Mouse (Mus musculus) heart, adult 10 weeks (tissue): ENCODE results near the gene Meiob. TPM values are rescaled to one million over a fixed set of nuclear protein-coding genes. Genes with fewer than 3 reads are reported as not detected.

Experiments
- polyA plus RNA-seq: library from polyadenylated mRNA; stranded (reverse); fragments of 350-450 nt; fragmentation: Illumina TruSeq; extraction: RNeasy Lipid Tissue Mini Kit (QIAGEN cat#74804); gene quantifications from one replicate; pipeline ENCODE4 v1.2.3, GENCODE M21; 2014; ENCODE audit warnings: low read depth, low replicate concordance

Gene Meiob
- polyA plus RNA-seq: 0.26 TPM

GRCm38 (mm10) chr17:24803952-24804951 is at the start of gene Meiob:
Gene Meiob, plus strand, starts transcription at chr17:24804289.

GRCm38 (mm10) chr17:24839842-24840241 is 35.8 kb downstream of the Meiob start, which contains the start of gene Hagh:
Gene Hagh, plus strand, starts transcription at chr17:24840143.

GRCm38 (mm10) chr17:24850065-24850772 is 46.1 kb downstream of the Meiob start, which contains the start of gene Fahd1:
Gene Fahd1, minus strand, starts transcription at chr17:24850364.

GRCm38 (mm10) chr17:24865776-24866175 is 61.7 kb downstream of the Meiob start, which contains the start of gene Igfals:
Gene Igfals, plus strand, starts transcription at chr17:24865997.

GRCm38 (mm10) chr17:24886134-24886931 is 82.2 kb downstream of the Meiob start, which contains the start of the genes Nubp2 and Spsb3:
Gene Nubp2, minus strand, starts transcription at chr17:24886349.
Gene Spsb3, plus strand, starts transcription at chr17:24886643.

Other genes with a start within 250 kb of the Meiob start
- 99.7 TPM for gene Tsc2, start 171.7 kb upstream of the Meiob start, polyA plus RNA-seq
- gene Nthl1, start 171.6 kb upstream of the Meiob start, polyA plus RNA-seq: 6.4 TPM
- gene Slc9a3r2, start 154.0 kb upstream of the Meiob start, polyA plus RNA-seq: 115 TPM
- gene Npw, start 145.8 kb upstream of the Meiob start, polyA plus RNA-seq: not detected
- gene Zfp598, start 134.6 kb upstream of the Meiob start, polyA plus RNA-seq: 18.8 TPM
- 0.31 TPM for gene Syngr3, start 114.3 kb upstream of the Meiob start, polyA plus RNA-seq
- 18.9 TPM for gene Gfer, start 108.1 kb upstream of the Meiob start, polyA plus RNA-seq
- 1.2 TPM for gene Noxo1, start 108.1 kb upstream of the Meiob start, polyA plus RNA-seq
- gene Tbl3, start 96.6 kb upstream of the Meiob start, polyA plus RNA-seq: 18.8 TPM
- gene Rnf151, start 86.2 kb upstream of the Meiob start, polyA plus RNA-seq: not detected
- 1,388 TPM for gene Rps2, start 86.2 kb upstream of the Meiob start, polyA plus RNA-seq
- 1,266 TPM for gene Ndufb10, start 79.8 kb upstream of the Meiob start, polyA plus RNA-seq
- gene Rpl3l, start 76.5 kb upstream of the Meiob start, polyA plus RNA-seq: 333 TPM
- 139 TPM for gene Msrb1, start 67.6 kb upstream of the Meiob start, polyA plus RNA-seq
- not detected for gene Hs3st6, start 51.3 kb upstream of the Meiob start, polyA plus RNA-seq
- gene Hagh, start 35.9 kb downstream of the Meiob start, polyA plus RNA-seq: 79.8 TPM
- gene Fahd1, start 46.1 kb downstream of the Meiob start, polyA plus RNA-seq: 77.3 TPM
- 8.5 TPM for gene Igfals, start 61.7 kb downstream of the Meiob start, polyA plus RNA-seq
- gene Nubp2, start 82.1 kb downstream of the Meiob start, polyA plus RNA-seq: 22.1 TPM
- gene Spsb3, start 82.4 kb downstream of the Meiob start, polyA plus RNA-seq: 35.8 TPM
- 15.4 TPM for gene Eme2, start 90.8 kb downstream of the Meiob start, polyA plus RNA-seq
- gene Mrps34, start 90.8 kb downstream of the Meiob start, polyA plus RNA-seq: 86.1 TPM
- 30.4 TPM for gene Nme3, start 92.2 kb downstream of the Meiob start, polyA plus RNA-seq
- gene Mapk8ip3, start 132.7 kb downstream of the Meiob start, polyA plus RNA-seq: 67.2 TPM
- gene Jpt2, start 156.4 kb downstream of the Meiob start, polyA plus RNA-seq: 6.5 TPM
- gene Cramp1l, start 211.5 kb downstream of the Meiob start, polyA plus RNA-seq: 8.1 TPM
- 5.2 TPM for gene Ift140, start 211.8 kb downstream of the Meiob start, polyA plus RNA-seq